Mouse (Mus musculus): ENCODE measurements around the gene Nbas.

The Nbas gene

DNA sequence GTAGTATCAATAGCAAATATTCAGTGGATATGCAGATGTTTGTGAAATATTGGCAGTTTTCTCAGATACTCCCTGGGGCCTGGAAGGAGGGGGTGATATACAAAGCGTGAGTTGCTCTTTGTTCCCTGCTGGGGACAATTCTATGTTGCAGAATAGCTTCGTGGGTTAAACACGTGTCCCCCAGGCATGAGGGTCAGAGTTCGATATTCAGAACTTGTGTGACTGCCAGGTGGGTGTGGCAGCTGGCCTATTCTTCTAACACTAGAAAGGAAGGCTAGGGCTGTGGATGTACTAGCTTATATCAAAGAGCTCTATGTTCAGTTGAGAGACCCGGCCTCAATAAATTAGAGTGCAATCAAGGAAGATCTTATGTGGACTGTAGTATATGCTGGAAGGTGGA is 274.9 kb downstream of the Nbas start:
- DNase-seq, result no peak

DNA sequence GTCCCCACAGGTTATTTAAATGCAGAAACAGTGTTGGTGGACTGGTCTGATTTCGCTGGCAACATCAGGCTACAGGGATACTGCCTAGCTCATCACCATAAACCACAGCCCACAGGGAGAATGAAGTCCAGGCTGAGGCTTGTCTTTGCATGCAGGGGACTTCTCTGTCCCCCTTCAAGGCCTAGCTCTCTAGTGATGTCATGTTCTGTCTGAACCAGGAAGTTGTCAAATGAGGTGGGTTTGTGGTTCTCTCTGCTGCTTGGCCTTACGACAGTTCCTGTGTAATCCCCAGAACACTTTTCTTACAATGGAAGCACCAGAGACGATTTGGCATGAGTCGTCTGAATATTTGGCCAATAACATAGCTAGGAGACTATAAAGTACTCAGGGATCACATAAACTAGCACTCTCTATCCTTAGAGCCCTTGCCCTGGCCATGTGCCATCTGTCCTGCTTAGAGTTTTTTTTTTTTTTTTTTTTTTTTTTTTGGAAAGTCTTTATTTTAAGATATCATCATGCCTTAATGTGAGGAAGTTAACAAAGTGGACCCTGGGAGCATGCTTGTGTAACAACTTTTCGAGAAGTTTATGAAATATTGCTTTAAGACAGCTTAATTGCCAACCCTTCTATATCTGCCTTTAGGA is 294.8 kb downstream of the Nbas start:
- no peak for DNase-seq

DNA sequence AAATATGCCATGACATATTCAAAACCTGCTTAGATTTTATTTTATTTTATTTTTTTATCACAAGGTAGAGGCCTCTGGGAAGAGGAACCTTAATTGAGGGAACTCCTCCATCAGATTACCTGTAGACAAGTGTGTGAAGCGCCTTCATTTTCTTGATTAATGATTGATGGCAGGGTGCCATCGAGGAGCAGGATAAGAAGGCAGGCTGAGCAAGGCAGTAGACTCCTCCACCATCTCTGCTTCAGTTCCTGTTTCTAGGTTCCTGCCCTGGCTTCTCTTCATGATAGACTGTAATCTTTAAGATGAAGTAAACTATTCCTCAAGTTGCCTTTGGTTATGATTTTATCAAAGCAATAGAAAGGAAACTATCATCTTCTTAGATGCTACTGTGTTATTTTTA is 295.4 kb downstream of the Nbas start:
- DNase-seq, result no peak

- no peak for DNase-seq
Observed at GRCm38 (mm10) chr12:13566421-13566820, 297.5 kb downstream of the Nbas start.

GRCm38 (mm10) chr12:13575158-13575557 is 306.2 kb downstream of the Nbas start:
- DNase-seq, result no peak

- DNase-seq, result no peak
Observed at GRCm38 (mm10) chr12:13575605-13576600, 307.0 kb downstream of the Nbas start.

GRCm38 (mm10) chr12:13576761-13577160 is 307.8 kb downstream of the Nbas start:
- DNase-seq, result no peak

- no peak for DNase-seq
Observed at GRCm38 (mm10) chr12:13580796-13581195, 311.9 kb downstream of the Nbas start.

- DNase-seq, result no peak
Observed at GRCm38 (mm10) chr12:13583386-13583785, 314.5 kb downstream of the Nbas start.

DNA sequence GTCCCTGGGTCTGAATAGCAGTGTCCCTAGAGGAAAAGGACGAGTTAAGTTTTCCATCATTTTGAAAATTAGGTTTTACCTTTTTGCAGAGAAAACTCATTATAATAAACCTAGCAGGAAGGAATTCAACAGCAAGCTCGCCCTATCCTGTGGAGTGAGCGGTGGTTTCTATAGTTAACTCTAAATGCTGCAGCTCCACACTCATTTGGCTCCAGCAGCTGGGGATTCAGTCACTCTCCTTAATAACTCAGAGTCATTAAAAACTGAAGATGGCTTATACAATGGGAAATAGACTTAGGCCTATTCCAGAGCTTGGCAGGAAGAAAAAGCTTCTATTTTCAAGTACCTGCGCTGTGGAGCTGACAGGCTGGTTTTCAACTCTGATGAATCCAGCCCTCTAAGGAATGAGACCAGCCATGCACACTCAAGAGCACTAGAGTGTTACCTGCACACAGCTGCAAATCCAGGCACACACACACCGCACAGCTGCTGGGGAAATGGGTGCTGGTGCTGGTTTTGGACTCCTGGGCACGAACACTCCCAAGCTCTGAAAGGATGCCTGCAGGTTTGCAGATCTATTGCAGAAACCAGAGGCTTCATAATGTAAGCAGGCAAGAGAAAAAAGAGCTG is 316.7 kb downstream of the Nbas start:
- no peak for DNase-seq

DNA sequence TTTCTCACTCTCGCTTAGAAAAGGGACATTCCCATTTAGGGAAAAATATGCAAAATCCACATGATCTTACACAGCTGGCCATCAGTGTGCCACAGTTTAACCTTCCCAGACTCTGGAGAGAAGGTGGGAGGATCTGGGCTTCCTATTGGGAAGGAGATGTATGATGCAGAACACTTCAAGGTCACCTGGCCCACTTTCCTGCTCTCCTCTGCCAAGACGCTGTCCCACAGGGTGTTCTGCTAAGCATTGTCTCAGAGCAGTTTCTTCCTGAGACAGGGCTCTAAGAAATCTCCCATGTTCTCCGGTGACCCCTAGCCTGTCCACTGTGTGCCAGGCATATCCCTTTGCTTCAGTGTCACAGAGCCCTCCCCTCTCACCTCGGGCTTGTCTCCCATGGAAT is 318.7 kb downstream of the Nbas start:
- no peak for DNase-seq

GRCm38 (mm10) chr12:13589021-13589420 is 320.1 kb downstream of the Nbas start:
- DNase-seq, result no peak

GRCm38 (mm10) chr12:13594746-13595469 is 326.0 kb downstream of the Nbas start:
- DNase-seq, result no peak

DNA sequence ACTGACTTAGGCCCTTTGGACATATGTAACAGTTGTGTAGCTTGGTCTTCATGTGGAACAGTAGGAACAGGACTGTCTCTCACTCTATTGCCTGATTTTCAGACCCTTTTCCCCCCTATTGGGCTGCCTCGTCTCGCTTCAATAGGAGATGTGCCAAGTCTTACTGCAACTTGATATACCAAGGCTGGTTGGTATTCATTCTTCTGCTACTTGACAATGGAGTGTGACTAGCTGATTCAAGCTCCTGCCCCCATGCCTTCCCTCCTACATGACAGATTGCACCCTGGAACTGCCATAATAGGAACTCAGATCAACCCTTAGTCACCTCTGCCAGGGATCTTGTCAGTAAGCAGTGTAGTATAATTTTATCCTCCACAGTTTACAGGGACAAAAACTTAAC is 328.1 kb downstream of the Nbas start:
- no peak for DNase-seq

- DNase-seq, result no peak
Observed at GRCm38 (mm10) chr12:13598545-13598944, 329.6 kb downstream of the Nbas start.

DNA sequence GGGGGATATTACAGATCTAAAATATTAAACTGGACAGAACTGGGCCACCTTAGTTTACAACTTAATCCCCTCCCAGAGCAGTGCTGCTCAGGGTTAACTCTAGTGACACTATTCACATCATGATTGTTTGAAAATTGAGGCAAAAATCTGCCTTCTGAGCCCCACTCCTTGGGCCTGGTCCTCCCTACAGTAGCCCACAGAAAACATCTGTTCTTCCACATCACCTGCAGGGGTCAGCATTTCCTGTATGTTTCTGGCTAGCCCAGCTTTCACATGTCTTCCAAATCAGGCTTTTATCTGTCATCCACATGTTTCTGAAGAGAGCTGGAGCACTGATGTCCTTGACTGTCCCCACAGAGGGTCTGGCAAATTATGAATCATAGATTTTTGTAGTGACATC is 333.5 kb downstream of the Nbas start:
- DNase-seq, result no peak

GRCm38 (mm10) chr12:13607021-13607420 is 338.1 kb downstream of the Nbas start:
- no peak for DNase-seq

- no peak for DNase-seq
Observed at GRCm38 (mm10) chr12:13609027-13609426, 340.1 kb downstream of the Nbas start.

DNA sequence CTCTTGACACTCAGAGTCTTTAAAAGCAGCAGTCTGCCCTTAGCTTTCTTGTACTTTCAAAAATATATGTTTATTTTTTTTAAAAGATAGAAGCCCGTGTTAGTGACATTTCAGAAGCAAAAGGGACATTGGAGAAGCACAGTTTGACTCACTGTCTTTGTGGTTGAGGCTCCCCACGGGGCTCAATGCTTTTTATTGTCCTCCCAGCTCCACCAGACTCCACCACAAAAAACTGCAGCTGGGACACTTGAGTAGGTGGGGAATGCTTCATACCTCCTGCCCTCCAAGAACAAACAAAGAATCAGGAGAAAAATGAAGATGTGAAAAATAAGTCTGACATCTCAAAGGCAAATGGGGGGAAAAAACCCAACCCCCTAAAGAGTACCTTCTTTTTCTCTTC is 344.1 kb downstream of the Nbas start:
- no peak for DNase-seq

- DNase-seq, result no peak
Observed at GRCm38 (mm10) chr12:13615661-13616060, 346.7 kb downstream of the Nbas start.

GRCm38 (mm10) chr12:13622150-13622822 is 353.4 kb downstream of the Nbas start:
- DNase-seq, result no peak
